Mouse (Mus musculus) liver, postnatal 0 days (tissue): ENCODE results near the gene Acp6. TPM values are rescaled to one million over a fixed set of nuclear protein-coding genes. Genes with fewer than 3 reads are reported as not detected.

Experiments
- ATAC-seq: fragments of 200-750 bp; cut with Nextera tagmentation; 2 replicates; pipeline ENCODE4 v1.8.0; 2017; ENCODE audit warnings: mild to moderate bottlenecking, moderate library complexity
- DNase-seq: peaks from one replicate; pipeline ENCODE4 v3.0.0-alpha.2; 2016
- H3K27ac ChIP-seq: fragments of 300-500 bp; sonication (generic); 2 replicates; pipeline ENCODE4 v1.5.1; 2014; ENCODE audit warnings: antibody characterized with exemption, moderate library complexity, mild to moderate bottlenecking, low read depth
- H3K27me3 ChIP-seq: fragments of 300-500 bp; sonication (generic); 2 replicates; pipeline ENCODE4 v1.6.1; 2014; ENCODE audit warnings: low read length, control low read depth, mixed read lengths; ENCODE audit not compliant: insufficient read depth
- H3K36me3 ChIP-seq: fragments of 300-500 bp; sonication (generic); replicated peaks from 2 replicates; pipeline ENCODE4 v1.6.1; 2014; ENCODE audit warnings: mild to moderate bottlenecking, control low read depth, low read length, moderate library complexity, mixed read lengths; ENCODE audit not compliant: insufficient read depth
- H3K4me1 ChIP-seq: fragments of 300-500 bp; sonication (generic); 2 replicates; pipeline ENCODE4 v1.6.1; 2014; ENCODE audit warnings: antibody characterized with exemption, mild to moderate bottlenecking, control low read depth; ENCODE audit not compliant: insufficient read depth
- H3K4me2 ChIP-seq: fragments of 300-500 bp; sonication (generic); 2 replicates; pipeline ENCODE4 v1.6.1; 2014; ENCODE audit warnings: low read depth, mild to moderate bottlenecking, low read length, moderate library complexity, mixed read lengths
- H3K4me3 ChIP-seq: fragments of 300-500 bp; sonication (generic); 2 replicates; pipeline ENCODE4 v1.5.1; 2014; ENCODE audit warnings: low read depth, low read length
- H3K9ac ChIP-seq: fragments of 300-500 bp; sonication (generic); replicated peaks from 2 replicates; pipeline ENCODE4 v1.6.1; 2014; ENCODE audit warnings: mild to moderate bottlenecking, moderate library complexity
- H3K9me3 ChIP-seq: fragments of 300-500 bp; sonication (generic); 2 replicates; pipeline ENCODE4 v1.6.1; 2016; ENCODE audit warnings: mild to moderate bottlenecking, control low read depth, low read length, mixed read lengths
- CTCF ChIP-seq: sonication (generic); IDR thresholded peaks from 2 replicates; pipeline ENCODE4 v1.5.1; 2016; ENCODE audit warnings: antibody characterized with exemption, low read depth
- EP300 ChIP-seq: IDR thresholded peaks from 2 replicates; pipeline ENCODE4 v1.6.1; 2016; ENCODE audit warnings: antibody characterized with exemption, low read depth, mild to moderate bottlenecking
- WGBS: fragments of 180-500 bp; shearing (Covaris S2); extraction: QIAGEN DNeasy Blood & Tissue Kit; methylation state at CpG from one replicate; pipeline ENCODE4 v1.1.7; 2014; ENCODE audit not compliant: insufficient replicate concordance; 5-methylcytosine and 5-hydroxymethylcytosine counted together
- polyA plus RNA-seq: library from polyadenylated mRNA; unstranded; fragments of >200 nt; fragmentation: Nextera tagmentation; extraction: Ambion mirVana; gene quantifications from 2 replicates; pipeline ENCODE4 v1.2.1, GENCODE M21; 2015

The Acp6 gene
- polyA plus RNA-seq, 1 experiment from 2014 or later = 23.6 TPM

GRCm38 (mm10) chr3:97223261-97223660 lies 64.7 kb downstream of the Acp6 start:
- H3K27ac ChIP-seq = no peak overlapping the region
- DNase-seq (no peak), ATAC-seq (no peak)
- no peak overlapping the region for H3K9ac ChIP-seq
- H3K27me3 ChIP-seq = no peaks in the 10 kb centered on the region
- H3K4me3 ChIP-seq = no peak overlapping the region
- peaks cover 24% of the 10 kb centered on the region for H3K36me3 ChIP-seq
- H3K9me3 ChIP-seq = no peaks in the 10 kb centered on the region
- 76% methylated on average over 9 of the region's 9 CpGs for WGBS
- peaks cover 19% of the 10 kb centered on the region for H3K4me1 ChIP-seq
- no peak for TF ChIP-seq EP300
- TF ChIP-seq CTCF = no peak
- no peak overlapping the region for H3K4me2 ChIP-seq

- TF ChIP-seq CTCF (no peak), EP300 (no peak)
- Histone ChIP-seq H3K4me1 (peaks cover 19% of the 10 kb centered on the region), H3K9me3 (no peaks in the 10 kb centered on the region), H3K4me2 (no peak overlapping the region), H3K27me3 (no peaks in the 10 kb centered on the region), H3K36me3 (peaks cover 16% of the 10 kb centered on the region), H3K4me3 (no peak overlapping the region), H3K27ac (no peak overlapping the region), H3K9ac (no peak overlapping the region)
- DNase-seq (no peak), ATAC-seq (no peak)
- 70% methylated on average over 5 of the region's 5 CpGs for WGBS
Measured at GRCm38 (mm10) chr3:97225231-97225630, 66.7 kb downstream of the Acp6 start.

- H3K9me3 ChIP-seq = no peaks in the 10 kb centered on the region
- H3K4me3 ChIP-seq = peak overlapping the region; percentile 75
- WGBS = 3% methylated on average over 18 of the region's 18 CpGs
- TF ChIP-seq CTCF (no peak), EP300 (no peak)
- ATAC-seq (no peak), DNase-seq (no peak)
- peaks cover 8% of the 10 kb centered on the region for H3K36me3 ChIP-seq
- no peaks in the 10 kb centered on the region for H3K27me3 ChIP-seq
- H3K4me1 ChIP-seq = peaks cover 19% of the 10 kb centered on the region
- peak overlapping the region; percentile 76 for H3K27ac ChIP-seq
- peak overlapping the region; percentile 74 for H3K9ac ChIP-seq
- peak overlapping the region; percentile 89 for H3K4me2 ChIP-seq
Measured at GRCm38 (mm10) chr3:97226719-97227118, 68.1 kb downstream of the Acp6 start.

Other genes starting within 250 kb of the Acp6 start
- gene Gja8, start 232.8 kb upstream of the Acp6 start, polyA plus RNA-seq = not detected in 2 replicates
- 3.7 and 4.5 TPM in 2 replicates for gene Bcl9, start 139.1 kb downstream of the Acp6 start, polyA plus RNA-seq